Mouse (Mus musculus): ENCODE results near the gene Asb7. TPM values are rescaled to one million over a fixed set of nuclear protein-coding genes. Genes with fewer than 3 reads are reported as not detected.

Gene Asb7
- polyA plus RNA-seq, 1 experiment, result 3.8 TPM

DNA sequence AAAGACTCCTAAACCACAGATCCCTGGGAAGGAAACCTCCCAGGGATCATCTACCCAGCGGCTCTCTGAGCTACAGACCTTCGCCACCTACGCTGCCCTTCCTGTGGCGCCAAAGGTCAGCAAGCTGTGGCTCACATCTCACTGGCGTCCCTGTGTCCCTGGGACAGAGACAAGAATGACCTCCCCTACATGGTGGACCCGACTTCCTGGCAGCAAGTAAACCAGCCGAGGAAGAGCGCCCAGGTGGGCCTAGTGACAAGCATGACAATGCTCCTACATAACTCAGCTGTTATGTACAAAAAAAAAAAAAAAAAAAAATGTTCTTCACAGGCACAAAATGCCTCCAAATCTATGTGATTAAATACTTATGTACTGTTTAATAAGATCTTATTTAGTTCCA is 28.4 kb downstream of the Asb7 start:
- no peak for DNase-seq (ENCODE audit: low read depth, low spot score)
- WGBS, result 77% methylated on average over 8 of the region's 8 CpGs

DNA sequence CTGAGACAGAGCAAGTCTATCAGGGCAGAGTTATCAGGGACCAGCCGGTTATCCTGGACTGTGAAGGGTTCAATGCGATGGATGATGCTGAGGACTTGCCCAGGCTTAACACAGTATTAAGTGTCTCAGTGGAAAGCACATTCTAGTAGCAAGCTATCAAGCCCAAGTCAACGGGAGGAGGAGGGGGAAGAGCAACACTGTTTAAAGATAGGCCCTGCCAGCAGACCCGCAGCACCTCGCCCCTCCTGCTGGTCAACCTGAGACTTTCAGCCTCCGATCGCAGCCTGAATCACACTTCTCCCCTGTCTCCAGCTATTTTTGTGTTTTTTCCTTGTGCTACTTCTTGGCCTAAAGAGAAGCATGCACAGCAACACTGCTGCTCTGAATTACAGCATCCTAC is 29.1 kb downstream of the Asb7 start:
- no peak for DNase-seq (ENCODE audit: low read depth, low spot score)
- 78% methylated on average over 7 of the region's 7 CpGs for WGBS

DNA sequence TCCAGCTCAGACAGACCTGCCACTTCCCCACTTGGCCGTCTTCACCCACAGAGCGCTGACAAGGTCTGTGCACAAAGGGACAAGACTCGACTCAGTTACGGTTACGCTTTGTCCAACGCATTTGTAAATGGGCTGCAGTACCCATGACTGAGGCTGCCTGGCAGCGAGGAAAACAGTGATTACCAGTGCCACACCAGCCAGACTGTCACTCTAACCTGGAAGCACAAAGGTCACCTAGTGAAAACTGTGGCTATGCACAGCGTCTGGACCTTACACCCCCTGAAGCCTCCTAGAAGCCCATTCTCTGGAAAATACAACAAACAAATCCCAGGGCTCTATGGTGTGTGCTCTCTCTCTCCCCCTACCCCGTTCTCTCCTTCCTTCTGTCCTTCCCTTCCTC is 33.9 kb downstream of the Asb7 start:
- no peak for DNase-seq (ENCODE audit: low read depth, low spot score)
- WGBS, result 84% methylated on average over 9 of the region's 9 CpGs

DNA sequence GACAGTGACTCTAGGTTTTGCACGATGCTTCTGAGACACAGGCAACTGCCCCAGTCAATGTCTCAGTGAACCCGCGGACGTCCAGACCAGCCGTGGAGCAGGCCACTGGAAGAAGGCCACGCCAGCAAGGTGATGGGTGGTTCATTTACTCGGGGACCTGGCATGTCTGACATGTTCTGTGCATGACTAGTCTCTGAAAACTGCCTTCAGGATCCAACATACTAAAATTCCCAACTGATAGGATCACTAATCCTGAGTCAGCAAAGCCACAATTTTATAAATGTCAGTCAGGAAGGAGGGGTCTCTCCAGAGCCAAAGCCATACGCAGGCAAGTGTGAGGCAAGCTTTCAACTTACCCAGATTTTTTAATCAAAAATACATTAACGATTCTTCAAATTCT is 35.8 kb downstream of the Asb7 start:
- WGBS, result 82% methylated on average over 9 of the region's 9 CpGs

DNA sequence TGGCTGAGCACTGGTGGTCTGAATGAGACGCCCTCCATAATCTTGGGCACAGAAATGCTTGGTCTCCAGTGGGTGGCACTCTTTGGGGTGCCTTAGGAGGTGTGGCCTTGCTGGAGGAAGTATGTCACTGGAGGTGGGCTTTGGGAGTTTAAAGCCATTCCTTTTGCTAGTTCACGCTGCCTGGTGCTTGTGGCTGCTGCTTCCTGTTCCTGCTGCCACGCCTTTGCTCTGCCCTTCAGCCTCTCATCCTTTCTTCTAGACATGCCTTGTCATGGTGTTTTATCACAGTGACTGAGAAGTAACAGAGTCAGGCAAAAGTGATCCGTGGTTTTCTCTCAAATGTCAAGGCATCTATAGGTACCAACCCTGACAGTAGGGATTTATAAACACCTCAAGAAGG is 37.2 kb downstream of the Asb7 start:
- 51% methylated on average over 4 of the region's 4 CpGs for WGBS
- DNase-seq (ENCODE audit: low read depth, low spot score), result no peak

More for the DNA sequence above, 35.8 kb downstream of the Asb7 start:
- no peak for DNase-seq (ENCODE audit: low read depth, low spot score)

DNA sequence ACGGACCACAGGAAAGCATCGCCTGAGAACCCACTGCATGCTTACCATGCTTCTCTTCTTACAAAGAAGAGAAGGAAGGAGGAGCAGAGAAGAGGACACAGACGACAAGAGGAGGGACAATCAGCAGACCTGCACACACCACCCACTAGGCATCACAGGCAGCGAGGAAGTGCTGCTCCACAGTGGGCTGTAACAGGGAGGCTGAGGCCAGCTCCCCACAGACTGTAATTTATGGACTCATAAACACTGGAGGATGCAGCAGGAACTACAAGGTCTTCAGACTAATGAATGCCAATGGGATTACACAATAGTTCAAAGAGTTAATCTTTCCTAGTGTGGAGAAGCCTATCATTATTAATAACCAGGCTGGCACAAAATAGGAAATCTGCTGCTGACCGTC is 38.5 kb downstream of the Asb7 start:
- DNase-seq (ENCODE audit: low read depth, low spot score), result no peak
- 81% methylated on average over 5 of the region's 5 CpGs for WGBS

DNA sequence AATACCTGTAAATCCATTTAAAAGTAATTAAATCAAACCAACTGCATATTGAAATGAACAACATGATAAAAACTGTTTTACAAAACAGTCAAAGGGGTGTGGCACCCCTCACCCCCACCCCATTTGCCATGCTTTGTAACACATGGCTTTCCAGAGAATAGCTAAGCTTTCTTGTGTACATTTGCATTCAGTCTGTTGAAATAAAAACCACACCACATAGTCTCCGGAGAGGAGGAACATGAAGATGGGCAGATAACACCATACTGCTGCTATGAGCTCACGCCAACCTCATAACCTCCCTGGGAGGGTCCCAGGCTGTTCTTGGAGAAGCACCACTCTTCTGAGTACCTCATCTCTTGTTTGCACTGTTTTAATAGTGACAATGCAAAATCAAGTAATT is 40.2 kb downstream of the Asb7 start:
- DNase-seq (ENCODE audit: low read depth, low spot score), result no peak
- 90% methylated on average over 2 of the region's 2 CpGs for WGBS

DNA sequence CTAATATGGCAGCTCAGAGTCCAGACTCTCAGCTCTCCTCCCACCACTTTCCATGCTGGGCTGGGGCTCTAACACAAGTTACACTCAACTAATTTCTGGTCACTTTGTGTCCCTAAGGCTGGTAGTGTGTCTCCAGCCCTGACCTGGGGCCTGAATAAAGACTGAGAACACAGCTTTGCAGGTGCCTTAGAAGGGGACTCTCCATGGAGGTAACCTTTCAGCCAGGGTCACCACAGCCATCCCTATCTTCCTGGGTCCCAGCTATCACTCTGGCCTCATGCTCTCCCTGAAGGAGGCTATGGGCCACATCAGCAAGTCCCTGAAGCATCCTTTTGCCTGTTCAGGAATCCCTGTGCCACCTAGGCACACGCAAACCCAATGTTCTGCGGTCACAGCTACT is 43.7 kb downstream of the Asb7 start:
- 96% methylated on average over 2 of the region's 2 CpGs for WGBS
- no peak for DNase-seq (ENCODE audit: low read depth, low spot score)

DNA sequence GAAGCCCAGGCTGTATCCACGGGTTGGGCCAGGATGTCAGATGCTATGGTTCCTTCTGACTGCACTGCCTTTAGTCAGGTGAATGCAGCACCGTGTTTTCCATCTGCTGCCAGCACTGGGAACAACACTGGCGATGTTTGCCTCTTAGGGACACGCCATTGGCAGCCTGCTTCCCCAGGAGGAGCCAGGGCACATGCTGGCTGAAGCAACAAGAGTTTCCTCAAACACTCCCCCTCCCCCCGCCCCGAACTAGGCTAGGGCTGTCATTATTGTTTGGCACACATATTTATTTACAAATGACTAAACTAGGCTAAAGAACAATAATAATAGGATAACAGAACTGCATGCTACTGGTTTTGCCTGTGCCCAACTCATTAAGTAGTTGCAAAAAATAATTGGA is 56.0 kb downstream of the Asb7 start:
- 33% methylated on average over 6 of the region's 6 CpGs for WGBS
- DNase-seq (ENCODE audit: low read depth, low spot score), result no peak

DNA sequence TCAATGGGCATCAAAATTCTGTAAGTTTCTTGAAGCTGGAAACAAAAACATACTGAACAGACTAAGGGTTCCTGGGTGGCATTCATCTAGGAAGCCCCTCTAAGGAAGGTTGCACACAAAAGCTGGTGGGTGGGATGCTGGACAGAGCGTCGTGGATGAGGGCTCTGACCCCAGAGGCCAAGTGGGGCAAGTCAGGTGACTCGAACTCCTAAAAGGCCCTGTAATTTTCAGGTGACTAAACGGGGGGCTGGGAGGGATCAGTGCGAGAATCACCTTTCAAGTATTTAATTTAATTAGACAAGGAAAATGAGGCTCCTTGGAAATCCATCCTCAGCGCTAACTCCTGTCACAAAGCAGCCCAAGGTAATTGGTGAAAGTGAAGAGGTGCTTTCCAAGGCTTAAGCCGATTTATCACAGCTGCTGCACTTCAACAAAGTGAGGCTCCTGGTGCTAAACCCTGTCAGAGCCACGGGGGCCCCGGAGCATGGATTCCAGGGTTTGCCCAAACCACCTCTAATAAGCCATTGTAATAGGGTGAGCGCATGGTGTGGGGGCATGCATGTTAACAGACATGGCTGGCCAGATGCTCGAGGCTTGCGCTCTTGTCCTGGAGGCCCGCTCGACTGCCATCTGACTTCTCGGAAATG is 59.1 kb downstream of the Asb7 start:
- DNase-seq (ENCODE audit: low read depth, low spot score), result no peak
- 88% methylated on average over 15 of the region's 15 CpGs for WGBS

DNA sequence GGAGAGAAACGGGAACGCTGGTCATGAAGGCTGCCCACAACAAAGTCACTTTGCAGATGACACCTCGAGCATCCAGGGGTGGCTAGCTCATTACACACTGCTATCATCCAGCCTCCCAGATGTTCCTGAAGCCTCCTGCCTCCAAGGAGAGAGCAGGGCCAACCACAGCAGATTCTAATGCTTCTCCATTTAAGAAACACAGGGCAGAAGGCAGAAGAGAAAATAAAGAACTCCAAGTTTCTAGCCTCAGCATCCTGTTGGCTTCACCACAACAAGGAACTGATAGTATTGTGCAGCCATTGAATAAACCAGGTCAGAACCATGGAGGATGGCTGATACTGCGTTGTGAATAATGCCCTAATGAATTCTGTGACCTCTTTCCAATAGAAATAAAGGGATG is 60.0 kb downstream of the Asb7 start:
- WGBS, result 76% methylated on average over 4 of the region's 4 CpGs

DNA sequence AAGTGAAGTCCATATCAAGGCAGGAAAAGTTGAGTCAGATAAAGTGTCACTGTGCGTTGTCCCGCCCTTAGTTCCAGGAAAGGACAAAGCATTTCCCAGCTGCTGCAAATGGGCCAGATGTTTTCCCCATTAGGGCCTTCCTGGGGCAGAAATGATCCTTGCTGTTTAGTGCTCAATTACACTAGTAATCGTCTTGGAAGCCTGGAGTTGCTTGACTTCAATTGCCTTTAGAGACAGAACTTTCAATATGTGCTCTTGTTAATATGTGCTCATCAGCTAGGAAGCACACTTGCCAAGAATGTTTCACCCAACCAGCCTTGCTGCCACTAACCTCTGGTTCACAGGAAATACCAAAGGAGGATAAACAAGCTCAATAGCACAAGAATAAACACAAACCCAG is 66.0 kb downstream of the Asb7 start:
- WGBS, result 47% methylated on average over 3 of the region's 3 CpGs
- no peak for DNase-seq (ENCODE audit: low read depth, low spot score)

More for the DNA sequence above, 60.0 kb downstream of the Asb7 start:
- DNase-seq (ENCODE audit: low read depth, low spot score), result no peak

DNA sequence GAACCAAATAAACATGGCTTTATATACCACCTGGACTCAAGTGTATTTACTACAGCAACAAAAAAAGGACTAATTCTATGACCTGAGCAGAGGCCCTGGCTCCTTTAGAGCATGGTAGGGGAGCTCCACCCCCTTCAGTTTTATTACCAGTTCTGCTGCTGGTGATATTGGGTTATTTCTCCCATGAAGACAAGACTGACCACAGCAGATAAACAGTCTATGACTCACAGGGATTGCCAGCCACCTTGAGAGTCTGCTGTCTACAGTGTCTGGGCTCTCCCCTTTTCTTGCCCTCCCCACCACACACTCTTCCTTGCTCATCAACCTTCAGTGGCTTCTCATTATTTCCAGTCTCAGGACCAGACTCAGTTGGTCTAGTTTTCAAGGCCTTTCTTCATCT is 87.5 kb downstream of the Asb7 start:
- no peak for DNase-seq (ENCODE audit: low read depth, low spot score)

DNA sequence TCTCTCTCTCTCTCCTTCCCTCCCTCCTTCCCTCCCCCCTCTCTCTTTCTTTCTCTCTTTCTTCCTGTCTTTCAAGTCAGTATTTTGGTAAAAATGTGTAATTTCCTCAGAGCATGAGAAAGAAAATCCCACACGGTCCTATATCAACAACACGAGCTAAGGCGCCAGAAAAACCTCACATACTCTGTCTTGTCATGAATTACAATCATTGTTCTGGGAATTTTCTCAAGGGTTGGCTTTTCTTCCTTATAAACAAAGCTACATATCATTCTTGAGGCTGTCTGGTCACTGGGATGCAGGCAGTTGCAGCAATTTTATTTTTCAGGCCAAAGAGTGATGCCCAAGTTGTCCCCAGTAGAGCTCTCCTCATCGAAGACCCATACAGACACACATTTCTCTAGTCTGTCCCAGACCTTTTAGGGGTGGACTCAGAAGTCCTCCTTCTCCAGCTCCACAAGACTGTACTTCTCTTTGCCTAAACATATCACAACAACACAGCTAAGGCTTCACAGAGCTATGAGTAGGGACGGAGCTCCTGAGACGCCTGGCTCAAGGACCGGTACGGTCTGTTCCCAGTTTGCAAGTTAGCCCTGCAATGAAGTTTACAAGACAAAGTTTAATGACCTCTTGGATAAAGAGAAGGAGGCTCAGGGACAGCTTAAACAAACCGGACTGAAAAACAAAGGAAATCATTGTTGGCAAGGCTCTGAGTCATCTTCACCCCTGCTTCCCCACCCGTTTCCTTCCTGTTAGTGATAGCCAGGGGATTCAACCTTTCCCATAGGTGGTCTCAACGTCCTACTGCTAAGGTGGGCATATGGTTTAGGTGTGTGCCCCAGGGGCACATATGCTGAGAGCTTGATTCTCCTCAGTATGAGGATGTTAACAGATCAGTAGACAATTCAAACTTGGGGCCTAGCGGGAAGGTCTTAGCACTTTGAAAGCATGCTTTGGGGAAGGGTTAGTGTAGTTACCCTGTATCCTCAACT is 88.5 kb downstream of the Asb7 start:
- WGBS, result 20% methylated on average over 12 of the region's 12 CpGs
- peak; percentile 78 for DNase-seq (ENCODE audit: low read depth, low spot score)

DNA sequence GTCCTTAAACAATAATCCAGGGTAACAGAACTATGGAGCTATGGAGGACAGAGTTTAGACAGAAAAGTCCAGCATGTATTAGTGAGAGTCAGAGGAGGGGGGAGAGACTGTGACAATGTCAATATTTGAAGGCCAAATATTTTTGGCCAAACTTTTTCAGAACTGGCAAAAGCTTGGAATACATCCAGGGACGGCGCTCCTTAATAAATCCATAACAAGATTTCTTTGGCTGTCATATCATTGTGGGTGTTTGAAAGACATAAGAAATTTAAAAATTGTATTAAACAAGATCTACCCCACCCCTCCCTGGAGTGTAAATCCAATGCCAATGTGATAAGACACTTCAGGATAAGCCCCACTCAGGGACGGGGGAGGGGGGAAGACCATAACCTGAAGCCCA is 89.3 kb downstream of the Asb7 start:
- WGBS, result 36% methylated on average over 3 of the region's 3 CpGs
- no peak for DNase-seq (ENCODE audit: low read depth, low spot score)

DNA sequence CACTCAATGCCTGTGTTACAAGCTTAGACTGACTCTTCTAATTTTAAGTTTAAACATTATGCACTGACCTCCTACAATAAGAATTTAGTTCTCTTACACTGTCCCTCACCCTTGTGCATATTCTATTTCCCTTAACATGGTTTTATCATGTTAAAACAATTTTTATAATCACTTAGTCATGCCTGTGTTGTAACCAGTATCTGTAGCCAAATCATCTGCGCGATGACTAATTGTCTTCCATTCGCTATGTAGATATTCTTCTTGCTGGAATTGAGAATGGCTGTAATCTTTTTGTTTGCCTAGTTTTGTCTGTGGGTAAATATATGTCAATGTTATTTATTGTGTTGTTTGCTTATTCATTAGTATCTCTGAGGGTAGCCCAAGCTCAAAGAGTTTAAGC is 91.5 kb downstream of the Asb7 start:
- 69% methylated on average over 3 of the region's 3 CpGs for WGBS

More for the DNA sequence above, 91.5 kb downstream of the Asb7 start:
- no peak for DNase-seq (ENCODE audit: low read depth, low spot score)

Other genes with a start within 250 kb of the Asb7 start
- 4.2 and 5.1 TPM in 2 replicates for gene Lins1, start 293 bp upstream of the Asb7 start, polyA plus RNA-seq (2012; rRNA removed)
- gene Cers3, start 53.9 kb upstream of the Asb7 start, polyA plus RNA-seq (2012; rRNA removed), result 0.05 TPM in 1 of 2 replicates, not detected in the other
- gene Adamts17, start 150.1 kb upstream of the Asb7 start, polyA plus RNA-seq (2012; rRNA removed), result 0.92 and 1.5 TPM in 2 replicates